Mouse (Mus musculus) WW6 (cell line): ENCODE measurements at regions not wholly inside any gene's neighbourhood (a gene's known extent, or its start where the extent isn't known, plus 50 kb on each side); places are given as distances from the start of the nearest gene placed in this dataset.

ENCODE experiments used
- DNase-seq: peaks from one replicate; pipeline ENCODE4 v3.0.0-alpha.2; 2013; ENCODE audit warnings: low read depth, low spot score

- DNase-seq: no peak
Measured at GRCm38 (mm10) chr16:5380626-5381025, 124.8 kb upstream of the Eef2kmt start.

GRCm38 (mm10) chr16:5377001-5377400 is 121.2 kb upstream of the Eef2kmt start:
- DNase-seq: no peak

DNA sequence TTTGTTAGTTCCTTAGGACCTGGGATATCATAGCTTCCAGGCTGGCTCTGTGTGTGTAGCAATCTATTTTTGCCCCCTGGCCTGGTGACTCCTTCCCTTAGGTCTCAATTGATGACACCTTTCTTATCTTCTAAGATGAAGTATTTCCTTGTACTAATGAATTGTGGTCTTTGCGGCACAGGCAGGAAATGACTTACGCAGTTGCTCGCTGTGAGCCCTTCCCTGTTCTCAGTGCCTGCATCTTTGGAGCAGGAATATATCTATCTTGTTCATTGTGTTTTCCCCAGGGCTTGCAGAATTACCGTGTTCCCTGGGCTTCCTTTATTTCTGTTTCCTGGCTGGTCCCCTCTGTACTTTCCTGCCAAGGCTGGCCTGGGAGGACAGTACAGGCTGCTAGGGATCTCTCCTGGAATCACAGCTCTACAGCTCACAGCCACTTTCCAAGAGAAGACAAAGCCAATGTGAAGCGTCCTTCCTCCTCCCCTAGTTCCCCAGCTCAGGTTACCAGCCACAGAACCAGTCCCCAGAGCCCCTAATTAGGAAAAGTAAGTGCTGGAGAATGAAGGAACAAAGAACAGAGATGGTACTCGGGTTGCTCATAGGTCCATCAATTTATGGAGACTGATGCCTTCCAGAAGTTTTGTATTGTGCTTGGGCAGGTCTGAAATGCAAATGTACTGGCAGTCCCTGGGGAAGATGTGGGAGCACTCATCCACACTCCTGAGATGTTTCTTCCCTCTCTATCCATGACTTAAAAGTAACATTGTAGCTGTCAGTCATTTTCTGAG is 119.2 kb upstream of the Eef2kmt start:
- no peak for DNase-seq

- no peak for DNase-seq
Measured at GRCm38 (mm10) chr16:5371175-5371893, 115.6 kb upstream of the Eef2kmt start.

DNA sequence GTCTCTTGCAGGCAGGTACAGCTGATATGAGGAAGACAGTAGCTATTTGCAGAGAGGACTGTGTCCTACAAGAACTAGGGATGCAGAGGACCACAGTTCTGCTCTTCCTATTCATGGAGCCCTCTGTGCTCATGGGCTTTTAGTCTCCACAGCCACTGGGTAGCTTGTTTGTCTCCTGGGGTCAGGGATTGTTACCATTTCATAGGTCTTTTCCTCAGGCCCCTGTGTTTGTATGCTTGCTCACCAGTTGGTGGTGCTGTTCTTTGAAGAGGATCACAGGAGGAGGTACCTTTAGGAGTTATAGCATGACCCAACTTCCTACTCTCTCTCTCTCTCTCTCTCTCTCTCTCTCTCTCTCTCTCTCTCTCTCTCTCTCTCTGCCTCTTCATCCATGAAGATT is 114.7 kb upstream of the Eef2kmt start:
- no peak for DNase-seq

DNA sequence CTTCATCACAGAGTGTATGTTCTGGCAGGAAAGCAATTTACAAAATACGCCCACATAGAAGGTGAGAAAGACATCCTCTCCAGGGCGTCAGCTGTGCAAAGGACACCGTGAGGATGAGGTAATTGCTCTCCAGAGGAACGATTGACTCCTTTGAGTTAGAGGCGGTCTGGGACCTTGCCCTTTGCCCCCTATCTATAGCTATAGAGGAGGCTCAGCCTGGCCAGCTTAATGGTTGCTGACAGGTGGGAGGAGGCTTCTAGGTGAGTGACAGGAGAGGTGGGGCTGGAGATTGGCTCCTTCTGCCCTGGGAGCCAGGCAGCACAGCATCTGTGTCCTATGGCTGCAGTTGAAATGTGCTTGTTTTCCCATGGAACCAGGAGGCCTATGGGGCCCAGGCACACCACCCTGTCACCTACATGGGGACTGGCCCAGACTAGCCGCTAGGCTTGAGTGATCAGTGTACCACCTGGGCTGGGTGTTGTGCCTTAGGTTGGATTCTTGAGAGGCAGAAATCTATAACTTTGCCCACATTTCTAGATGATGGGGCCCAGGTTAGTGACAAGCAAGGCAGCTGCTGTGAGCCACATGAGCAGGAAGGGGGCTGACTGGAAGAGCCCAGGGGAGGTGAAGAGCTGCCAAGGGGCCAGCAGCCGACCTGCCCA is 113.2 kb upstream of the Eef2kmt start:
- no peak for DNase-seq

- DNase-seq: no peak
Measured at GRCm38 (mm10) chr16:5368357-5368756, 112.6 kb upstream of the Eef2kmt start.

- DNase-seq: no peak
Measured at GRCm38 (mm10) chr16:5367581-5368119, 111.9 kb upstream of the Eef2kmt start.

GRCm38 (mm10) chr16:5366021-5366420 is 110.2 kb upstream of the Eef2kmt start:
- DNase-seq: no peak

- no peak for DNase-seq
Measured at GRCm38 (mm10) chr16:5363007-5363570, 107.3 kb upstream of the Eef2kmt start.

GRCm38 (mm10) chr16:5359193-5359592 is 103.4 kb upstream of the Eef2kmt start:
- DNase-seq: no peak

DNA sequence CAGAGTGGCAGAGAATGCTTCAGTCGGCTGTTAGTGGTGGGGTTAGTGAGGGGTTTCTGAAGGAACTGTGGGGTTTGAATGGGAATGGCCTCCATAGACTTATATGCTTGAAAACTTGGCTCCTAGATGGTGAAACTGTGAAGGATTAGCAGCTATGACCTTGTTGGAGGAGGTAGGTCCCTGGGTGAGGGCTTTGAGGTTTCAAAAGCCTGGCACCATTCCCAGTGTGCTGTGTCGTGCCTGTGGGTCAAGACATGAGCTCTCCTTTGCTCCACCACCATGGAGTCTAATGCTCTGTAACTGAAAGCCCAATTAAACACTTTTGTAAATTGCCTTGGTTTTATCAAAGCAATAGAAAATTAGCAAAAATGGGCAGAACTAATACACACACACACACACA is 98.1 kb upstream of the Eef2kmt start:
- DNase-seq: no peak

- DNase-seq: peak; percentile 61
Measured at GRCm38 (mm10) chr16:5351890-5352571, 96.2 kb upstream of the Eef2kmt start.

GRCm38 (mm10) chr16:5347151-5347550 is 91.4 kb upstream of the Eef2kmt start:
- no peak for DNase-seq

DNA sequence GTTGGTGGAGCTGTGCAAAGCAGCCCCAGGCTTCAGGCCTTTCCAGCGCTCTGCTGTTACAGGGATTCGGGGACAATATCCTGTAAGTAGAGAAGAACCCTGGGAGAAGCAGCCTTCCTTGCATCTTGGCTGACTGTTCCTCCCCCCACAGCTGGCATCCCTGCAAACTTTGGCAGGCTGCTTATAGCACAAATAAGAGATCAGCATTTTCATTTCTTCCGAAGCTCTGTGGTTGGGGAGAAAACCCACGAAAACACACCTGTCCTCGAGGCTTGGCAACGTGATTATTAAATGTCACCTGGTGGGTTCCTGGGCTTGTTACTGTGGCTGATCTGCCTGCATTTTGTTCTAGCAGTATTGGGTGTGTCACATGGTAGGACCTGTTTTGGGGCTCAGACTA is 86.5 kb upstream of the Eef2kmt start:
- no peak for DNase-seq

- DNase-seq: no peak
Measured at GRCm38 (mm10) chr16:5316271-5316670, 60.5 kb upstream of the Eef2kmt start.

GRCm38 (mm10) chr16:5313261-5313660 is 57.5 kb upstream of the Eef2kmt start:
- no peak for DNase-seq

- DNase-seq: no peak
Measured at GRCm38 (mm10) chr16:5311456-5311855, 55.7 kb upstream of the Eef2kmt start.

DNA sequence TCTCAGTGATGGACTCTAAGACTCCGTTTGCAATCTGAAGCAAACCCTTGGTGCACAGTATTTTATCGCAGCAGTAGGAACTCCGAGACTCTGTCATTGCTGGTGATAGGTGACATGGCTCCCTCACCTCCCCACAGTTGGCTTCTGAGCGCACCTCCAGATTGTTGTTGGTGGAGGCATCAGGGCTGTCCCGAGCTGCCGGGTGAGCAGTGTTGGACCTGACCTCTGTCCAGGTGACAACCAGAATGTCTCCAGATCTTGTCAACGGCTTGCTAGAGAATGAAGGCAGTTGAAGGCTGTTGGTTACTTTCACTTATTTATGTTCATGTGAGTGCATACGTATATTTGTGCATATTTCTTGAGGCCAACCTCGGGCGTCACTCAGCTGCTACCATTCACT is 55.0 kb upstream of the Eef2kmt start:
- DNase-seq: no peak

DNA sequence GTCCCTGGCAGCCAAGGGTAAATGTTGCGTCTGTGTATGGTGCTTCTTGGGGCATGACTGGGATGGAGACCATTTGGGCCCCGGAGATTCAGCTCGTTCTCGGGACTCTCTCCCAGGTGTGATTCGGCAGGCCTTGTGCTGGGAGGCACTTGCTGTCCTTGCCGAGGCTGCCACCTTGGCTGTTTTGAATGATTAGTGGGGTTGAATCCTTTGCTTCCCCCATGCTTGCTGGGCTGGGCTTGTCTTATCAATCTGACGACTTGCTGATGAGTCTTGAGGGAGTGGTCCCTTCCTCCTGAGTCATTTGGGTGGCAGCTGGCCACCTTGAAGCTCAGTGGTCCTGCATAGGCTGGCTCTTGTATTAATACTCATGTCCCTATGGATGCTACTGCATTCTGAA is 52.0 kb upstream of the Eef2kmt start:
- DNase-seq: no peak

DNA sequence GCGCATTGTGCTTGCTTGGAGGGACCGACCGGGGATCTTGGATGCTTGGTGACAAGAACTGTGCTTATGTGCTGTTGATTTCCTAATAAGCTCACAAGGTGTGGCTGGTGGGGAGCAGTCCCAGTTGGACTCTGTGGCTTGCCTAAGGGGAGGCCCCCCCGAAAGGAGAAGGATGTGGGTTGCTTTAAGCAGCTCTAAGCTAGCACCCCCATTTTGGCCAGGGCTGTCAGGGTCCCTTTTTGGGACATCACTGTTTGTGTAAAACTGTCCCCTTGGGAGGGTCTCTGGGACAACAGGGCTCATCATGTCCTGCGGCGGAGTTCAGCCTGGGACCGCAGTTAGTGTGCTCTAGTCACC is 51.4 kb upstream of the Eef2kmt start:
- no peak for DNase-seq
